Mouse (Mus musculus) lung, adult 18-20 months (tissue): ENCODE measurements around the gene Eva1b.

Experiments used
- DNase-seq, 2 experiments: peaks; one replicate each; pipeline ENCODE4 v3.0.0; 2022; ENCODE audit warnings: mixed read lengths in 2 of 2

Eva1b gene

GRCm38 (mm10) chr4:126120506-126120905 lies 27.0 kb upstream of the Eva1b start:
- DNase-seq = no peak

DNA sequence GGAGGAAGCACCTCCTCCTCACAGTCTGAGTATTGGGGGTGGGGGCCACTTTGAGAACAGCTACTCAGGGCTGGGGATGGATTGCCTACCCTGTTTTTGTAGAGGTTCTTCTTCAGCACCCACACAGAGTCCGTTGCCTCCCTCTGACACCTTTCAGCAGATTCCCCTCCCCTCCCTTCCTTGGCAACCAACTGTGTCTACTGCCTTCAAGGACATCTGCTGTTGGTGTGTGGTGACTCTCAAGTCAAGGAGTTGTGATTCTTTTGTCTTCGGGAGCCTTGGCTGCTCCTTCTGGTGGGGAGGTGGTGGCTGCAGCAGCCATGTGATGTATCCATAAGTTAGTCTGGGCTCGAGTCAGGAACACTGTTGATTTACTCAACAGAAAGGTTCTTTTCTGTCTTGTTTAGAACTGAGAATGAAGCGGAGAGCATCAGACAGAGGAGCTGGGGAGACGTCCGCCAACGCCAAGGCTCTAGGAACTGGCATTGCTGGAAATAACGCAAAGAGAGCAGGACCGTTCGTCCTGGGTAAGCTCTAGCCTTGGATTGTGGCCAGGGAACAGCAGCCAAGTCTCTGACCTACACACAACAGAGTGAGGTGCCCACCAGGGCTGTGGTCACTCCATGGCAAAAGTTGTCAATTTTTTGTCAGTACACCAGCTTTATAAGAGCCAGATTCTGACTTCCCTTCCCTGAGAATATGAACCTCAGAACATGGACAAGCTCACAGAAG lies 24.1 kb upstream of the Eva1b start:
- no peak for DNase-seq

DNA sequence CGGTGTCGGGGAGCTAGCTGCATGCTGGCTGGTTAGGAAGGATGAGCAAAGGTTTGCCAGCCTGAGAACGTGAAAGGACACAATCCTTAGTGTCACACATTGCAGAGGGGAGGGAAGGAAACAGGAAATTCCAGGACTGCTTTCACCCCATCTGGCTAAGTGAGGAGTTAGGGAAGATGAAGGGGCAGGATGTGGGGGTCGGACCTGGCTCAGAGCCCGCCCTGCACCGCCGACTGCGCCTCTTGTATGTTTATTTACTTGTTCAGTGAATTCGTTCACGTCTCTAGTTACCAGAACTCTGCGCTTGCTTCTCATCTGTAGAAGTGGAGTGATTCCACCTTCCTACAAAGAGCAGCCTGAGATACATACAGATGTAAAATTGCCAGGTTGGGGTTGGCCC lies 17.0 kb upstream of the Eva1b start:
- DNase-seq = no peak

DNA sequence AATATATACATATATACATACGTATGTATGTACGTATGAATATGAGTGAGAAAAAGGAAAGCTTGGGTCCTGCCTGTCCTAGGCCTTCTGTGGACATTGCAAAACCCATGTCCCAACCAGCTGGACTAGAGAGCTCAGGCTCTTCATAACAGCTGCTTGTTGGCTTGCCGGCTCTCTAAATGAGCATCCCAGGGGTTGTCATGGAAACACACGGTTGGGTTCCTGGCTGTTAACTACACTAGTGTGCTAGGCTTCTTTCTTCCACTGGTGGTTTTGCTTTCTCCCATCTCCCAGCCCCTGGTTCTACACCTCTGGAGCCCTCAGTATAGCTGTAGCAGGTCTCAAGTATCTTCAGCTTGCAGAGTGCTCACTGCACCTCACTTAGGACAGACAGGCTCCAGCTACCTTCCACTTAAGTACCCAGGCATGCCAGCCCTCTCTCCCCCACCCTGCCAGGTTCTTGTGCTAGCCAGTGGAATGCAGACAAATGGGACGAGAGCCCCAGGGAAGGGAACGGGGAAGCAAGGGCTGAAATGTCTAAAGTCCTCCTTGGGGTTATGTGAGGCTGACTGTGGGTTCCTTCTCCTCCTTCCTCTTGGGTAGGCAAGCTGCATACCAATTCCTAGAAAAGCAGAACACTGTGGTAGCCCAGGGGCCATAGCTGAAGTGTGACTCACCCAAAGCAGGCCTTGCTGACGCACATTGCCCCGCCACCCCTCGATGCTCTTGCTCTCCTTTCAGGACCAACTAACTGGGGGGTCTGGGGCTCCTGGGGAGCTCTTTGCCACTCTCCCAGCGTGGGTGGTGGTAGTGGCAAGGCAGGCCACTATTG lies 16.0 kb upstream of the Eva1b start:
- DNase-seq = peak; percentile 81 to 85

- peak; percentile 57 to 74 for DNase-seq
These were observed 14.8 kb upstream of the Eva1b start for GRCm38 (mm10) chr4:126132636-126133264.

GRCm38 (mm10) chr4:126134236-126134635 lies 13.3 kb upstream of the Eva1b start:
- DNase-seq = no peak

DNA sequence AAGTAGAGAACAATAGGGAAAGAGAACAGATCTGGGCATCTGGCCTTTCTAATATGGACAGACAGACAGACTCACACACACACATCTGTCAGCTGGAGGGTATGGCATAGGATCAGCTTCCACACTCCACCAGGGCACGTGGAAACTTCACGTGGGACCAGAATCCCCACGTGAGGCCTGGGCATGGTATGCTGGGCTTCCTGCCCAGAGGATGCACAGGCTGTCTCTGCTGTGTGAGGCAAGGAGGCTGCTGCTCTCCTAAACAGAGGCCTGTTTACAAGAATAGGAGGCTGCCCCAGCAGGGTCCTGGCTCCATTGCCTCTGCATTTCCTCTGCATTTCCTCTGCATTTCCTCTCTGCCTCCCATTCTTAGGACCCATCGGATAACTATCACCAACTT lies 12.9 kb upstream of the Eva1b start:
- no peak for DNase-seq

DNA sequence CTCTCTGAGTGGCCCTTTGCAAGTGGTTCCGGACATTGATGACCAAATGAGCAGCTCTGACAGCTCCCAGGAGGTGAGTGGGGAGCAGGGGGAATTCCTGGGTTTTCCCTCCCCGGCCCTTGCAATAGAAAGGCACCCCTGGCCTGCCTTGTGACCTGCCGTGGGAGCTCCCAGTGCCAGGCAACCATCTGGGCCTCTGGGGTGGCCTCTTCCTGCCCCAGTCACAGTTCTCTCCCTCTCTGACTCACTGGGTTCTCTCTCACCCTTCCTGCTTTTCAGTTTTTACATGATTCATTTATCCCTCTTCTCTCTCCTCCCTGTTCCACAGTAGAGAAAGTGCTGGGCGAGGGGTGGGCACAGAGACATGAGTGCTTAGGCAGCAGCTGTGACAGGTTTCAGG lies 9.8 kb upstream of the Eva1b start:
- DNase-seq = no peak

- DNase-seq = no peak
These were observed 6.5 kb upstream of the Eva1b start for GRCm38 (mm10) chr4:126141021-126141420.

- no peak for DNase-seq
These were observed 2.1 kb upstream of the Eva1b start for GRCm38 (mm10) chr4:126145396-126145795.

DNA sequence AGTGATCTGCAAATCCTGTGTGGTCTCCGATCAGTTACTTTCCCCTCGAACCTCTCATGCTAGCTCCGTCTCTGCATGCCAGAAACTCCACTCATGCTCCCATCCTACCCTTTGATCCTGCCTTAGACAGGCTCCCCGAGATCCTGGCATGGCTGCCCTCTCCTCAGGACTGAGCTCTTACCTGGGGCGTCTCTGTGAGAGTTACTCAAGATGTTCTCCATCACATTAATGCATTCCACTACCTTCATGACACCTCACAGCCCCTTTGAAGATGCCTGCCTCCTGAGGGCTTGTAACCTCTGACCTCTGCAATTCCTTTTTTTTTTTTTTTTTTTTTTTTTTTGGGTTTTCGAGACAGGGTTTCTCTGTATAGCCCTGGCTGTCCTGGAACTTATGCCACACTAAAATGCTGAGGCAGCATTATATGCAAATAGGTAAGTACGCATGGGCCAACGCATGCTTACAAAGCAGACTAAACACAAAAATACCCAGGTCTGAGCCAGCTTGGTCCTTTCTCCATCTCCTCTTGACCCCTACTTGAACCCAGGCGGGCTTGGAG lies 491 bp upstream of the Eva1b start:
- DNase-seq = no peak

DNA sequence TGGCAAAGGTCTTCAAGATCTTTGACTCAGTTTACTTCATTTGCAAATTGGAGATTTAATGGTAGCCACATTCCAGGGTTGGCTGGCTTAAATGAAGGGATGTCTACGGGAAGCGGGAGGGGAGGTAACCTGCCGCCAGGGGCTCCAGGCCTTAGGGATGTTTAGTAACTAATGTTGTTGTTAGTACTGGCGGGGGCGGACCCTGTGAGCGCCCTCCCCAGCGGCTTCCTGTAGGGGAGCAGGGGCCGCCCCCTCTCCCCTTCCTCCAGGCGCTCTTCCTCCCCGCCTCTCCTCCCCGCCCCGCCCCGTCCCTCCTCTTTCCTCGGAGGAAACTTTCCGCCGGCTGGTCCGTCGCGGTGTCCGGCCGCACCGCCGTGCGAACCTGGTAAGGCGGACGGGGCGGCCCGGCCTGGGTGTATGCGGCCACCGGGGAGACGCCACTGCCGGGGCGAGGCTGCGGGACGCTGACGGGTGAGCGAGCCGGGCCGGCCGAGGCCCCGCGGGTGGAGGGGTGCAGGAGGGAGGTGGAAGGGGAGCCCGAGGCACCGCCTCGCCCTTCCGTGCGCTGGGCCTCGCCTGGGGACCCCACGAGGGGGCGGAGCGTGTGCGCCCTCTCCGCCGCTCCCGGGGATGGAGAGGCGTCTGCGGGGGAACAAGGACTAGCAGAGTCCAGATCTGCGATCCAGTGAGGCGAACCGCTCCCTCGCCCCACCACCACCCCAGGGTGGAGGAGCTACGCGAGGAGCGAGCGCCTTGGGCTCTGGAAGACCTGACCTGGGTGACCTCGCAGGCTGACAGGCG lies 817 bp downstream of the Eva1b start:
- peak; percentile 76 to 84 for DNase-seq

DNA sequence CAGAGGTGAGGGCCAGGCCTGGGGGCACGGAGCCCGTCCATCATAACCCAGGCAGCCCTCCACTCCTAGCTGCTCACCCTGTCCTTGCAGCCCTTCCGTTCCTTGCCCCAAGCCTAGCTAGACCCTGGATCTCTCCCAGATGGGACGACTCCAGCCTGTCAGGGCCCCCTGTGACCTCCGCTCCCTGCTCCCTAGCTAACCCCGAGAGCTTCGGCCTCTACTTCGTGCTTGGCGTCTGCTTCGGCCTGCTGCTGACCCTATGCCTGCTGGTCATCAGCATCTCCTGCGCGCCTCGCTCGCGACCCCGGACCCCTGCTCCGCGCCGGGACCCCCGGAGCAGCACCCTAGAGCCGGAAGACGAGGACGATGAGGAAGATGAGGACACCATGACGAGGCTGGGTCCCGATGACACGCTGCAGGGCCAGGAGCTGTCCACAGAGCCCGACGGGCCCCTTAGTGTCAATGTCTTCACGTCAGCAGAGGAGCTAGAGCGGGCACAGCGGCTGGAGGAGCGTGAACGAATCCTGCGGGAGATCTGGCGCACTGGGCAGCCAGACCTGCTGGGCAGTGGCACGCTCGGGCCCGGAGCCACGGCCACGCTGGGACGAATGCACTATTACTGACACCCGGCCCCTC lies 1.6 kb downstream of the Eva1b start:
- peak in 1 of 2 experiments; percentile 25 for DNase-seq

DNA sequence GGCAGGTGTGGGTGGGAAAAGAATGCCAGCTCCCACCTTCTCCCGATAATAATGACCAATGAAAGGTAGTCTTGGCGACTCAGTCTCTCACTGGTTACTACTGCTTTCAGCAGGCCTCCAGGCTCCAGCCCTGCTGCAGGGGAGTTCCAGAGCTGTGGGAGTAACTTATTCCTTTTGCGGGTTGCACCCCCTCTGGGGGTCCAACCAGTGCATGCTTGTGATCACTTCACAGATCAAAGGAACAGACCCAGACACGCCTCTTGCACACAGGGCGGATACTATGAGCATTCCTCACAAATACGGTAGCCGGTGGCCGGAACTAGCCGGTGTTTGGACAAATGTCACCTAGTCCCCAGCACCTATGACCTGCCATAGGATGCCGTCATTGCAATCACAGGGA lies 2.3 kb downstream of the Eva1b start:
- DNase-seq = no peak

GRCm38 (mm10) chr4:126150297-126150948 lies 2.9 kb downstream of the Eva1b start:
- peak; percentile 78 to 84 for DNase-seq

- no peak for DNase-seq
These were observed 3.4 kb downstream of the Eva1b start for GRCm38 (mm10) chr4:126150949-126151320.

DNA sequence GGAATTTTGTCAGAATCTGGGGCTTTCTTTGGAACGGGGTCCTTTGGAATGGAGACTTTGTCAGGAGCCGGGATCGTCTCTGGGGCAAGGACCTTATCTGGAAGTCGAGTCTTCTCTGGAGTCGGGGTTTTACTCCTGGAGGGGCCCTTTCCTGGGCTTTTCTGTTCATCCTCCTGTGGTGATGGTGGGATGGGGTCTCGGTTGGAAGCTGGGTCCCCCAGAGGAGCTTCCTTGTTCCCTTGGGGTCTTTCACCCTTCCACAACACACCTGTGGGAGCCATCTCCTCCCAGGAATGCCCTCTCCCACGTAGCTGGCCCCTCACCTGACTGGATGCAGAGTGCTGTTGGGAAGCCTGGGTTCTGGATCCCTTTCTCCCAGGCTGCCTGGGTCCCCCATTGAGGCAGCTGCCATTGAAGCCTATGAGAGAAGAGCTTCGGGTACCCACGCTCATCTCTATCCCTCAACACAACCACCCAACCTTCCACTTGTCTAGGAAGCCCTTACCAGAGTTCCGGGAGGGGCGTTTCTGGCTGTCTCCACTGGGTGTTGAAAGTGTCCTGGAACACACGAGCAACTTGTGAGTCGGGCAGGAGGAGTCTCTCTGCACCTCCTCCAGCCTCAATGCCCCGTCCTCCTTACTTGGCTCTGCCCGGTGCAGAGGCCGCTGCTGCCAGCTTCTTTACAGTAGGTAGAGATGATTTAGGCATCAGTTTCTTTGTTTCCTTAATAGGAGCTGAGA lies 4.3 kb downstream of the Eva1b start:
- no peak for DNase-seq

DNA sequence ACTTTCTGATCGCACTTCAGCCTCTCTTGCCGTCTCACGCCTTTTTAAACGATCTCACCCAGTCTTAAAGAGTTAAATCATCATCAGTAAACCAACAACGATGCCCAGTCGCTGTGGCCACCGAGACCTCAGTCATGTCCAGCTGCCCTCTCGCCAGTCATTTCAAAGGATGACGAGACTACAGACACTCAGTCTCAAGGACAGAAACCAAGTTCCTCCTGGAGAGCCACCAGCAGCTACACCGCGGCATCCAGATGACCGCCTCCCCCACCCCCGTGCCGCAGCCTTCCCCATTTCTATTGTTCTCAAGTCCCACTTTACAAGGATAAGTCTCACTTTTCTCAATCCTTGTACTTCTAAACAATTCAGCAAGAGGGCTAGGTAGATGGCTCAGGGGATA lies 5.3 kb downstream of the Eva1b start:
- no peak for DNase-seq

DNA sequence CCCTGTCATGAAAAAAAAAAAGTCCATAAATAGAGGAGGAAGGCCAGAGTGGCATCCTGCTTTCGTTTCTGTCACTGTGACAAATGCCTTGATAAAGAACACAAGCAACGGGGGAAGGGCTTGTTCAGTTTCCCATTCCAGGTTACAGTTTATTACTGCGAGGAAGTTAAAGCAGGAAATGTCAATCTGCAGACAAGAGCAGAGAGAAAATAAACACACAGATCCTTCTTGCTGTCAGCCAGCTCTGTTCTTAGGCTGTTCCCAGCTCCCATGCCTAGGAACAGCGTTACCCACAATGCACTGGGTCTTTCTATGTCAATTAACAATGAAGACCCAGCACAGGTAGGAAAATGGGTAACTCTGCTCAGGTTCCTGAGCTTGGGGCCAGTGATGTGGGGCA lies 7.6 kb downstream of the Eva1b start:
- DNase-seq = peak in 1 of 2 experiments; percentile 59

DNA sequence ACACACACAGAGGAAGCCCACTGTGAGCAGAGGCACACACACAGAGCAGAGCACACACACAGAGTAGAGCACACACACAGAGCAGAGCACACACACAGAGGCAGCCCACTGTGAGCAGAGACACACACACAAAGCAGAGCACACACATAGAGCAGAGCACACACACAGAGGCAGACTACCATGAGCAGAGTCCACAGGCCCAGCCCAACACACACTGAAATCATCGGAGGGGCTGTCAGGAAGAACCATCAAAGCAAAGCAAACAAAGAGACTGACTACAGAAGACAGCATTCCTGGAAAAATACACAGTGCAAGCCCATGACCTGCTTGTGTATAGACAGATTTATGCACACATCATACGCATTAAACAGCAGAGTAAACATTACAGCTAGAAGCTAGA lies 8.3 kb downstream of the Eva1b start:
- DNase-seq = no peak

DNA sequence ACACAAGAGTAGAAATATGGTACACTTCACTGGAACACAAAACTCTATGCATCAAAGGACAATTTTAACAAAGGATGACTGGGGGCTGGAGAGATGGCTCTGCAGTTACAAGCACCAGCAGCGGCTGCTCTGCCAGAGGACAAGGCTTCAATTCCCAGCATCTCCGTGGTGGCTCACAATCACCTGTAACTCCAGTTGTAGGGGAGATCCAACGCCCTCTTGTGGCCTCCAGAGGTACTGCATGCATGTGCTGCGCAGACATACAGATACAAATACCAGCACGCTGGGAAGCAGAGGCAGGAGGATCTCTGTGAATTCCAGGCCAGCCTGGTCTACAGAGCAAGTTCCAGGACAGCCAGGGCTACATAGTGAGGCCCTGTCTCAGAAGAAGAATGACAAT lies 9.1 kb downstream of the Eva1b start:
- no peak for DNase-seq
